Mouse (Mus musculus): ENCODE data around the gene Gm9913.

Gene Gm9913

GRCm38 (mm10) chr2:125555830-125556229 is 50.9 kb downstream of the Gm9913 start:
- DNase-seq (ENCODE audit: low spot score): no peak
